10 mouse cellular contexts compared by ENCODE assay signal in the genomic region with DNA sequence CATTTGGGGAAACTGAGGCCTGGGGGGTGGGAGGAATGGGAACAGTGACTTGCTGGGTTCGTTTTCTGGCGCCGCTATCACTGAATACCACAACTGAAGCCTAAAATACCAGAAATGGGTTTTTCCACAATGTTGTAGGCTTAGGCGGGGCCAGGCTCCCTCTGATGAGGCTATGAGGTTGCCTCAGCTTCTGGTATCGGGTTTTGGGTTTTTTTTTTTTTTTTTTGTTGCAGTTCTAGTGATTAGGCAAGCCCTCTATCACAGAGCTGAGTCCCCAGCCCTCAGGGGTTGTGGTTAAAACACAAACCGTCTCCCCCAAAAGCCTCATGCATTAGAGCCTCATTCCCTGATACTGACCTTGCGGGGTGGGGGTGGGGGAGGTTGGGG.
DNase-seq lines count a peak whose midpoint lies in the region; ATAC-seq and TF ChIP-seq lines count a peak whose summit lies in the region.
"Had no signal": no experiment of that assay in that cellular context is flagged by ENCODE, and none has a peak within 500 bp of the region (broad histone marks: within the 10 kb centered on the region; RNA-seq: fewer than 3 reads in every experiment).

No protein-coding gene starts in this region.

- WGBS in embryonic facial prominence, embryonic 13.5 days, result 52% methylated on average over 7 of the region's 7 CpGs
- WGBS in embryonic facial prominence, embryonic 10.5 days, result 51% methylated on average over 7 of the region's 7 CpGs
- WGBS in neural tube, embryonic 11.5 days, result 55% methylated on average over 7 of the region's 7 CpGs
- WGBS in limb, embryonic 13.5 days, result 51% methylated on average over 7 of the region's 7 CpGs

- H3K9ac ChIP-seq in embryonic facial prominence, embryonic 13.5 days, result no peak overlapping the region
- H3K9ac ChIP-seq in neural tube, embryonic 11.5 days (ENCODE audit: low read length), result no peak overlapping the region
- H3K9ac ChIP-seq in limb, embryonic 13.5 days, result no peak overlapping the region

- no peak overlapping the region for H3ac ChIP-seq in myocyte (ENCODE audit: control insufficient read depth, insufficient read length)

- H3K27me3 ChIP-seq in embryonic facial prominence, embryonic 13.5 days, result no peaks in the 10 kb centered on the region
- peaks cover 44% of the 10 kb centered on the region for H3K27me3 ChIP-seq in embryonic facial prominence, embryonic 10.5 days (replicated peaks; ENCODE audit: low read depth, poor library complexity, severe bottlenecking)
- no peaks in the 10 kb centered on the region for H3K27me3 ChIP-seq in neural tube, embryonic 11.5 days (ENCODE audit: control insufficient read depth, insufficient read depth, low read length)
- peaks cover 13% of the 10 kb centered on the region for H3K27me3 ChIP-seq in limb, embryonic 13.5 days
- H3K27me3 ChIP-seq in myocyte (ENCODE audit: control insufficient read depth, insufficient read depth, insufficient read length), result no peaks in the 10 kb centered on the region

- no peak for TF ChIP-seq POLR2A in myocyte (IDR thresholded peaks at IDR 0.05; ENCODE audit: insufficient read length, low read depth)

- no peak overlapping the region for H3K4me3 ChIP-seq in embryonic facial prominence, embryonic 13.5 days
- H3K4me3 ChIP-seq in embryonic facial prominence, embryonic 10.5 days, result no peak overlapping the region
- no peak overlapping the region for H3K4me3 ChIP-seq in neural tube, embryonic 11.5 days (ENCODE audit: low read depth, low read length)
- no peak overlapping the region for H3K4me3 ChIP-seq in limb, embryonic 13.5 days
- no peak overlapping the region for H3K4me3 ChIP-seq in myocyte

- H3K36me3 ChIP-seq in embryonic facial prominence, embryonic 13.5 days, result no peaks in the 10 kb centered on the region
- H3K36me3 ChIP-seq in embryonic facial prominence, embryonic 10.5 days (replicated peaks), result no peaks in the 10 kb centered on the region
- no peaks in the 10 kb centered on the region for H3K36me3 ChIP-seq in neural tube, embryonic 11.5 days (ENCODE audit: control insufficient read depth, insufficient read depth, low read length)
- H3K36me3 ChIP-seq in limb, embryonic 13.5 days, result no peaks in the 10 kb centered on the region
- no peaks in the 10 kb centered on the region for H3K36me3 ChIP-seq in myocyte (ENCODE audit: control insufficient read depth, insufficient read depth)

- DNase-seq in embryonic facial prominence, embryonic 10.5 days (ENCODE audit: low spot score), result no peak
- no peak for DNase-seq in neural tube, embryonic 11.5 days (ENCODE audit: low spot score)
- DNase-seq in neural tube, embryonic 10.5 days (ENCODE audit: extremely low spot score, low spot score), result no peak
- no peak for DNase-seq in embryo, embryonic 11 days
- no peak for DNase-seq in layer of hippocampus, adult 9-10 months (ENCODE audit: low spot score)
- DNase-seq: thymus, postnatal 14 days had no signal

- H3K79me2 ChIP-seq in myocyte (ENCODE audit: control insufficient read depth, insufficient read depth), result no peaks in the 10 kb centered on the region

- no peak overlapping the region for H3K4me2 ChIP-seq in embryonic facial prominence, embryonic 13.5 days
- H3K4me2 ChIP-seq in neural tube, embryonic 11.5 days (ENCODE audit: low read depth), result no peak overlapping the region
- peak overlapping the region; percentile 9; the same call in 1 of the 2 replicates for H3K4me2 ChIP-seq in limb, embryonic 13.5 days (replicated peaks)
- peak overlapping the region; percentile 4 for H3K4me2 ChIP-seq in myocyte (ENCODE audit: low read depth)

- no peaks in the 10 kb centered on the region for H3K9me3 ChIP-seq in embryonic facial prominence, embryonic 13.5 days
- no peaks in the 10 kb centered on the region for H3K9me3 ChIP-seq in embryonic facial prominence, embryonic 10.5 days
- H3K9me3 ChIP-seq in neural tube, embryonic 11.5 days (ENCODE audit: control insufficient read depth, low read length), result no peaks in the 10 kb centered on the region
- H3K9me3 ChIP-seq in limb, embryonic 13.5 days, result no peaks in the 10 kb centered on the region

- peaks cover 88% of the 10 kb centered on the region for H3K4me1 ChIP-seq in embryonic facial prominence, embryonic 13.5 days
- H3K4me1 ChIP-seq in embryonic facial prominence, embryonic 10.5 days, result peaks cover 97% of the 10 kb centered on the region
- H3K4me1 ChIP-seq in neural tube, embryonic 11.5 days (ENCODE audit: control insufficient read depth, insufficient read depth, low read length), result peaks cover 90% of the 10 kb centered on the region
- H3K4me1 ChIP-seq in limb, embryonic 13.5 days, result peaks cover 80% of the 10 kb centered on the region

- ATAC-seq in embryonic facial prominence, embryonic 13.5 days (ENCODE audit: insufficient number of reproducible peaks, insufficient read depth, low FRiP score, low TSS enrichment, low read depth), result no peak
- no peak for ATAC-seq in neural tube, embryonic 11.5 days (ENCODE audit: insufficient read depth, low FRiP score, low TSS enrichment)
- ATAC-seq in limb, embryonic 13.5 days (ENCODE audit: low FRiP score, low read depth), result no peak
- ATAC-seq: forebrain, embryonic 14.5 days had no signal

- H3K27ac ChIP-seq in embryonic facial prominence, embryonic 13.5 days, result peak overlapping the region; percentile 39; the same call in 1 of the 2 replicates
- no peak overlapping the region; the same call in 1 of the 2 replicates for H3K27ac ChIP-seq in embryonic facial prominence, embryonic 10.5 days (replicated peaks)
- peak overlapping the region; percentile 93 for H3K27ac ChIP-seq in neural tube, embryonic 11.5 days (ENCODE audit: low read depth, low read length)
- H3K27ac ChIP-seq in limb, embryonic 13.5 days, result no peak overlapping the region

TF ChIP-seq in myocyte, 11 proteins besides CTCF, POLR2A, EP300 and RAD21:
- no peak for TF ChIP-seq MAX (IDR thresholded peaks at IDR 0.05; ENCODE audit: low read depth)
- no peak for TF ChIP-seq TCF3 (IDR thresholded peaks at IDR 0.05; ENCODE audit: insufficient read length, low read depth)

Comparison
In these comparisons a context has a peak if more than half of its experiments do, and no peak if none do; other contexts are left out.
1. H3K27ac ChIP-seq: peak in embryonic facial prominence, embryonic 13.5 days (single experiment) and neural tube, embryonic 11.5 days (single experiment); none in embryonic facial prominence, embryonic 10.5 days (single experiment) and limb, embryonic 13.5 days (single experiment).
2. H3K4me2 ChIP-seq: peak in limb, embryonic 13.5 days (single experiment) and myocyte (single experiment); none in embryonic facial prominence, embryonic 13.5 days (single experiment) and neural tube, embryonic 11.5 days (single experiment).